Mouse (Mus musculus) c-Kit-positive CD71-positive TER-119-positive erythroid progenitor cells, embryonic 14.5 days (primary cell): ENCODE measurements around the gene Ndufa13.

Source experiments
- DNase-seq: peaks from one replicate; pipeline ENCODE4 v3.0.0-alpha.2; 2013; ENCODE audit warnings: low spot score

The Ndufa13 gene

DNA sequence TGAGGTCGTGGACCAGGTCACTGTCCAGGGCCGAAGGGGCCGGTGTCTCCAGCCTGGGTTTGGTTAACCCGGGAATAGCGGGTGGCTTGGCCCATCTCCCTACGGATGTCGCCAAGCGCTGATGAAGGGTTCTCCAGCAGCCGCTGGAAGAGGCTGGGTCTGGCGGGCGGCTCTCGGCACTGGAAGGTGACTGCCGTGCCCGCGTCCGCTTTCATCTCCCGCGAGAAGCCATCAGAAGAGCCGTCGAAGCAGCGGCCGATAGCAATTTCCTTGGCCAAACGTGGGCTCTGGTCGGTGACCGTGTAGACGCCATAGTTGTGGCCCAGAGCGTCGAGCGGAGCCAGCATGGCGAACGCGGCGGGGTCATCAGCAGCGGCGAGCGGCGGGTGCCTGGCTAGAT lies 21.5 kb downstream of the Ndufa13 start:
- no peak for DNase-seq

DNA sequence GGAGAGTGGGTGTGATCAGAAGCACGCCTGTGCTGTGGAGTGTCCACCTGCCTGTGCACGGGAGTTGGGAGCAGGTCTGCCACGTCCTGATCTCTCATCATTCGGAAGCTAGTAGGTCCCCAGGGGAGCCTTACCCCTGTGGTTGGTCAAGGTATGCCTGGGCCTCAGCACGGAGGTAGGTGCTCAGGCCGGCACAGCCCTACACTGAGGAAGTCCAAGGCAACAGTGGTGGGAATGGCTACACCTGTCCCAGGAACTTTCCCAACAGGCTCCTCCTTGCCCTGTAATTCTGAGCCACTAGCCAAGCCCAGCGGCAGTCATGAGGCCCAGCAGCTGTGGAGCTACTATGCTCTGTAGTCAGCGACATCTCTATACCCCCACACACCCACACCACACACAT lies 22.7 kb downstream of the Ndufa13 start:
- no peak for DNase-seq

DNA sequence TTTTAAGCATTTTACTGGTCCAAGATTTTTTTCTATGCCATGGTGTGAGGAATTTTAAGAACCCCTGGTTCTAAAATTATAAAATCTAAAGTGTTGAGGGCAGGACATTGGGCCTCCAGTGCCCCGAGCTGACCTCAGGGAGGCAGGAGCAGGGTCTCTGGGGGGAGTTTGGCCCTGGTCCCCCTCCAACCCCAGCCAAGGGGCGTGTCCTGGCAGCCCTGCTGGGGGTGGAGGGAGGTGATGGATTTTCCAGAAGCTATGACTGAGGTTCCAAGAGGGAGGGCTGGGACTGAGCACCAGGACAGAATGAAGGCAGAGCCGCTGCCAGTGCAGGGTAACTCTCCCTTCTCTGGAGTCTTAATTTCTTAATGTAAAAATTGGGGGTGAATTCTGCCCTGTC lies 24.4 kb downstream of the Ndufa13 start:
- no peak for DNase-seq

DNA sequence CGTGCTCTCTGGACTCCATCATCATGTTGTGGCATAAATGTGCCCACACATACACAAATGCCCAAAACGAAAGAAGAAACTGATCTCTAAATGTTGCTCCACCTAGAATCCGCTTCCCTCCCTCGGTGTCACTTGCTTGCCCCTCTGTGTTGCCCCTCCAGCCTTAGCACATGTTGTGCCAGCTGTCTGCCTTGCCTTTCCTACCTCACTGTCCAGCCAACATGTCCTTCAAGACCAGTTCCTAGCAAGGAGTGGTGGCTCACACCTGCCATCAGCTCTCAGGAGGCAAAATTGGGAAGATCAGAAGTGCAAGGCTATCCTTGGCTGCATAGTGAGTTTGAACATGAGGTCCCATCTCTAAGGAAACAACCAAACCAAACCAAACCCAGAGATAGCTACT lies 25.0 kb downstream of the Ndufa13 start:
- no peak for DNase-seq

DNA sequence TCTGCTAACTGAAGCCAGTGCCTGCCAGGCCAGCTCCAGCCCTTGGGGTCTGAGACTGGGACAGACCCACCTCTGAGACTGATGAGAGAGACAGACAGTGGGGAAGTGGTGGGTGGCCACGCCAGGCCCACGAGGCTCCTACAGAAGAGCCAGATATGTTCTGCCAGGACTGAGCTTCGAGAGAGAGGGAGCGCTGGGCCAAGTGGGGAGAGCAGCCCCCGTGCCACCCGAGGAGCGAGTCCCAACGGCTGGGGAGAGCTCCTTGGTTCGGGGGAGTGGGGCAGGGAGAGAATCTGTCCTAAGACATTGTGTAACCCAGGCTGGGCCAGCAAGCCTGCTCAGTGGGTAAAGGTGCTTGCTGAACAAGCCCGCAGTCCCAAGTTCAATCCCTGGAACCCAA lies 25.4 kb downstream of the Ndufa13 start:
- DNase-seq: no peak

DNA sequence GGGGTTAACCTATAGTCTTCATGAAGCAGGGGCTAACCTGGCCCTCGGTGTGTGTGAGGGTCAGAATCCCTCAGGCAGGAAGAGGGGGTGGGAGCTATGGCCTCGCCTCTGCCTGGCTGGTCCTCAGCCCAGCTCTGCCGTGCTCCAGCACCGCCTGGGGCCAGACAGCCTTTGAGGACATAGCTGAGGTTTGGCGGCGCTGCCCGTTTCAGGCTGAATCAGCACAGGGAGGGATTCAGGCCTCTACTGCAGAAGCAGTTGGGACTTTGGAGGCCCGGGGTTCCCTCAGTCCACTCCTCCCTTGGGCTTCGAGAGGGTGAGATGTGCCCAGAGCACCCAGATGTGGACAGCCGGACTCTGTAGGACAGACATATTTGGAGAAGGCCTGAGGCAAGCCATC lies 26.3 kb downstream of the Ndufa13 start:
- DNase-seq: no peak

DNA sequence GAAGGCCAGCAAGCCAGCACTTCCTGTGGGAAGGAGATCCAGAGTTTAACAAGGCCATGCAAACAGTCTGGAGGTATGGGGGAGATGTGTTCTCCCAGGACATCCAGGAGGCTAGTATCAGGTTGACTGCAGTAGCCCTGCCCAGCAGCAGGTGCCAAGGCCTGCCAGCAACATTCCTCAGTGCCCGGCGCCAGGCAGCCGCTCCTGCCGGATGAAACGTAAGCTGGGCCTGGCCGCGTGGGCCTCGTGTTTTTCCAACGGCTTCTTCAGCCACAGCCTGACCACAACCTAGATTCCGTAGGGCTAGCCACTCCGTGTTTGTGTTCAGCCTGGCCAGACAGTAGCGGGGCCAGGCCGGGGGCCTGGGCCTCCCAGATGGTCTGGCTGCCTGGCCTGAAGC lies 27.7 kb downstream of the Ndufa13 start:
- DNase-seq: no peak

DNA sequence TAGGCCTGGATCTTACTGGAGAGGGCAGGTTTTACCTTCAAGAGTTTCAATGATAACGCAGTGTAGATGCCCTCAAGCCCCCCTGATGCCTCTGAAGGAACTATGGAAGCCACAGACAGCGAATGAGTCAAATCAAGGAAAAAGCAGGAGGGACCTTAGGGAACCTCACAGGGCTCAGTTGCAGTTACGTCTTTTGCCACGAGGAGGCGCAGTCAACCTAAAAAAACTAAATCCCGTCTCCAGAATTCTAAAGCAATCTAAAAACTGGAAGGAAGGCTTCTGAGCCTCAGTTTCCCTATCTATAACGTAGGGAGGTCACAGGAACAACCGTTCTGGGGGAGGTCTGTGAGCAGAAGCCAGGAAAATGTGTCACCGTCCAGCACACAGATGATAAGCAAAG lies 28.2 kb downstream of the Ndufa13 start:
- DNase-seq: peak; percentile 62

DNA sequence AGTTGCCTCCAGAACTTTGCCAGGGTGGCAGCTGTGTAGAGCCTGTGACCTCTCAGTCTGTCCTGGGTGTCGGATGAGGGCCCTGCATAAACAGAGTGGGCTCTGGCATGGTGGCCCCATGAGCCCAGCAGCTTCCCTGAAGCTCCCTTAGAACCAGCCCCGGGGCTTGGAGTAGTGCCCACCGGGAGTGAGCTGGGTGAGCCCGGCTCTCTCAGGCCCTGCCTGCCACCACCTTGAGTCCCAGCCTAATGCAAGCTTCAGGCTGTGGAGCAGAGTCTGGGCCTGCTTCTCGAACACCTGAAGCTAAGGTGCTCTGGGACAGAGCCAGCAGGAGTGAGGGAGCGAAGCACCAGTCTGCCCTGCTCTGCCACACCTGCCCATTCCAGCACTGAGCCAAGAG lies 31.5 kb downstream of the Ndufa13 start:
- DNase-seq: no peak

DNA sequence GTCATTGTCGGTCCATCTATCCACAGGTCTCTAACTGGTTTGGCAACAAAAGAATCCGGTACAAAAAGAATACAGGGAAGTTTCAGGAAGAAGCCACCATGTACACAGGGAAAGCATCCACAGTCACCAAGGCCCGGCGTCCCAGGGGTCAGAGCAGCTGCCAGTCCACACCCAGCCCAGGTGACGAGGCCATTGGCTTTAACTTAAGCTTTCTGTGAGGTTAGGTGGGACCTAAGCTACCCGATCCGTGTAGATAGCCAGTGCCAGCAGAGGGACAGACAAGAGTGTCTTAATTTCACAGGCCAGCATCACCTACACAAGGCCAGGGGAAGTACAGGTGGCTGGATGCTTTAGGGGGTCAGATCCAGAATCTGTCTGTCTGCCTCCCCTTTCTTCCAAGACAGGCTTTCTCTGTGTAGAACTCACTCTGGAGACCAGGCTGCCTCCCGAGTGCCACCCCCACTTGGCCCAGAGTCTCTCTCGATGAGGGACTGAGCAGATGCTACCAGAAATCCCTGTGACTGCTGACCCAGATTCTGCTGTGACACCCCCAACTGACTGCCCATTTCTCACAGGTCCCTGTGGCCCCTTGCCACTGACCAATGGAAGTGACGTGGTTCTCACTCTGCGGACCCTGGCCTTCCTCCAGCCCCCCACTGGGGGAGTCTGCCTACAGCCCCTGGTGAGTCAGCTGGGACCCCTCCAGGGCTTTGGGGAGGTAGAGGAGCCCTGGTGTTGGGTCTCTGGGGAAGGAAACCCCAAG lies 32.2 kb downstream of the Ndufa13 start:
- DNase-seq: no peak

DNA sequence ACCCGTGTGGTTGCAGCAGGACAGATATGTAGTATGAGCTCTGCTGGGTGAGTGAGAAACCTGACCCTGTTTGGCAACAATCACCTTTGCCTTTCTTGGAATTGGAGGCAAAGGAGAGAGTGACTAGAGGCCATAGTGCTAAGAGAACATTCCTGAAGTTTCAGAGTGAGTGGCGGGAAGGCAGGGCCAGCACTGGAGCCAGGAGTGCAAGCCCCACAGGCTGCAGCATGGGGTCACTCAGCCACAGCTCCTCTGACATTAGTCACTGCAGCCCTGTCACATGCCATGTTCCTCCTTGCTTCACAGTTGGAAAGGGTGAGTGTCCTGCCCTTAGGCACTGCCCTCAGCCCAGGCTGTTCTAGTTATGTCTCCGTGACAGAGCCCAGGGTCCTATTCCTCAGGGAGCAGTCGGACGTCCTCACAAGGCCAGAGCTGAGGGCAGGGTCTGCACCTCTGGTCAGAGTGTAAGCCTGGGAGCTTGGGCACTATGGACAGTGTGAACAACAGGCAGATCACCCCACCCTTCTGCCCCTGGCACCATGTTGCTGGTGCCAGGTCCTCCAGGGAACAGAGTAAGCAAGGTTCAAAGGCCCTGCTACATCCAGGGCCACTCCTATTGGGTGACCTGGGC lies 34.5 kb downstream of the Ndufa13 start:
- DNase-seq: no peak

DNA sequence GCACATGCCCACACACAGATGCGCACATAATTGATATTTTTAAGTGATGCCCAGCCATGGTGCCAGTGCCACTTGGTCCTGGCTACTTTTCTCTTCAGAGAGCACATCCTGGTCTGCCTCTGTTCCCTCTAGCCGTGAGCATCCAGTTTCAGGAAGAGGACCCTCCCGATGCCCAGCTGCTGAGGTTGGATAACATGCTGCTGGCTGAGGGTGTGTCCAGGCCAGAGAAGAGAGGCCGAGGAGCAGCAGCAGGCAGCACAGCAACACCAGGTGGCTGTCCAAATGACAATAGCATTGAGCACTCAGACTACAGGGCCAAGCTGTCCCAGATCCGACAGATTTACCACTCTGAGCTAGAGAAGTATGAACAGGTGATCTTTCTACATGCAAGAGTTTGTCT lies 38.2 kb downstream of the Ndufa13 start:
- DNase-seq: no peak

DNA sequence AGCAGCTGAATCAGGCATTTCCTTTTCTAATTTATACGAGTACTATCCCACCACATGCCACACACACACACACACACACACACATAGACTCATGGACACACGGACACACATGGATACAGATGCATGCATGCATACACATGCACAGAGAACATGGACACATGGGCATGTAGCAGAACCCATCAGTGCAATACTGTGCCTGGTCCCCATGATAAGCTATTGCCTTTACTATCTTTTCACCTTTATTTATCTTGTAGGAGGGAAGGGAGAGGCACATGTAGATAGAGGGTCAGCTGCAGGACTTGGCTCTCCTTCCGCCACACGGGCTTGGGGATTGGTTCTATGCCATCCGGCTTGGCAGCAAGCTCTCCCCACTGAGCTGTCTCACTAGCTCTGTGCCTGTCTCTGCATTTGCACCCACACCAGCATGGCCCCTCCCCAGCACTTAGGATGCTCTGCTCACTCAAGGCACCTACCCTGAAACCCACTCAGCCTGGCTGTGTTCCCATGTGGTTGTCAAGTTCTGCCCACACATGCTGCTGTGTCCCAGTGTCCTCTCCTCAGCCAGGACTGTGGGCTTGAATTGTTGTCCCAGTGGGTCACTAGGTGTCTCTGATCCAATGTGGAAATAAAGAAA lies 38.9 kb downstream of the Ndufa13 start:
- DNase-seq: no peak

DNA sequence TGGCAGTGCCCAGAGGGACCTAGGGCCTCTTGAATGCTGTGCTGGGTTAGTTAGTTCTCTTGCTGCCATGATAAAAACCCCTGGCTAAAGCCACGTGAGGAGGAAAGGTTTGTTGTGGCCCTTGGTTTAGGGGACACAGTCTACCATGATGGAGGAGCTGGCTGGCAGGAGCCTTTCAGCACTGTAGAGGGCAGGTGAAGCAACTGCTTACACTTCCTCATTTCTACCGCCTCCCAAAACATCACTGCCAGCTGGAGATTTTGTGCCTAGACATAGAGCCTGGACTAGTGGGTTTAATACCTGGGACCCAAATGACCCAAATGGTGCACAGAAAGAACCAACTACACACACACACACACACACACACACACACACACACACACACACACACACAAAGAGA lies 41.1 kb downstream of the Ndufa13 start:
- no peak for DNase-seq

DNA sequence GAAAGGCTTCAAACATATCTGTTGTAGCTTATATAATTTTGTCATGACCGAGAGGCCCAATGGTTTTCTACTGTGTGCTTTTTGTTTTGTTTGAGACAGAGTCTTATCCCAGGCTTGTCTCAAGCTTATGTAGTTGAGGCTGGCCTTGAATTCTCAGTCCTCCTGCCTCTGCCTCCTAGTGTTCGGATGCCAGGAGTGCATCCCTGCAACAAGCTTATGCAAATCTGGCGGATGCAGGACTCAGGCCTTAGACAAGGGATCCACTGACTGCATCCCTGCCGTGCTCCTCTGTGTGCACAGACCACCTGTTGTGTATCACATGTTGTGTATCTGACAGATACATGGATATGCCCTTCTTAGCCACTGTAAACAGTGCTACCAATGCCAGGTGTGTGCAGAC lies 41.6 kb downstream of the Ndufa13 start:
- DNase-seq: no peak

DNA sequence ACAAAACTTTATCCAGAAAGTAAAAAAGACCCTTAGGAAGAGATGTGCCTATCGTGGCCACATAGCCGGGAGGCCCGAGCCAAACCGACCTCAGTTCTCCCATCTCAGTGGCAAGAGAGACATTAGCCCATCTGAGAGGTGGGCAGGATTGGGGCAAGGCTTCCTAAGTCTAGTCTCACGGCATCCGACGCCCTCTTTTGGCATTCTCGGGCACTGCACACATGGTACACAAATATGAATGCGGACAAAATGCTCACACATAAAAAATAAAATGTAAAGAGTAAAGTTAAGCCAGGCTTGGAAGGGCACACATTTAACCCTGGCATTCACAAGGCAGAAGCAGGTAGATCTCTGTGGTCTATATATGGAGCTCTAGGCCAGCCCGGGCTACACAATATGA lies 48.5 kb downstream of the Ndufa13 start:
- DNase-seq: no peak

DNA sequence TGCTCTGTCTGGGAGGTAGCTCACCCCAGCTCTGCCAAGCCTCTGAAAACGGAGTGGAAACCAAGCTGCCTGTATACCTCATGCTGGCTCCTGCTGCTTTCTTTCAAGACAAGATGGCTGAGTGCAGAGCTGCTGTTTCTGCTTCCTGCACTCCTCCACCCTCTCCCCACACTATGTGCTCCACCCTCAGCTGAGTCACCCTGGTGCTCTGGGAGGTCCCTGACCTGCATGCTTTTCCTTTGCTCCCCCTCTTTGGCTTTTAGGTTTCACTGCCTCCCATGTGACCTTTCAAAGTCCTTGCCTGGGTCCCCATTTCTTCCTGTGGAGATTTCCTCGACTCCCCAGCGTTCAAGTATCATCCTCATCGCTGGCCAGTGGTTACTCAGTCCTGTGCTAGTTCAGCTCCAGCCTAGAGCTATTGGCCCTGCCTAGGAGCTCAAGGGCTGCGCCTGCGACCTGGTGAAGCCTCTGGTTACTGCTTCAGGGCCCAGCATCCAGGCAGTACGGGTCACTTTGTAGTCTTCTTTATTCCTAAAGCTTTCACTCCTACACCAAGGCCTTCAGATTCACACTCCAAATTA lies 51.3 kb downstream of the Ndufa13 start:
- peak; percentile 51 for DNase-seq

DNA sequence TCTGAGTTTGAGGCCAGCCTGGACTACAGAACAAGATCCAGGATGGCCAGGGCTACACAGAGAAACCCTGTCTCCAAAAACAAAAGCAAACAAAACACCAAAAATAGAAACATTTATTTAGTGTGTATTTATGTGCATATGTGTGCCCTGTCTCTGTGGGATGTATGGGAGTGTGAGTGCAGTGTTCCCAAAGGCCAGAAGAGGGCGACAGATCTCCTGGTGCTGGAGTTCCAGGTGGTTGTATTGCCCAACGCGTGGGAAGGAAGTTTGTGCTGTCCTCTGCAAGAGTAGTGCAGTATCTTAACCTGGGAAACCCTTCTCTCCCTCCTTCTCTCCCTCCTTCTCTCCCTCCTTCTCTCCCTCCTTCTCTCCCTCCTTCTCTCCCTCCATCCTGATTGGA lies 52.5 kb downstream of the Ndufa13 start:
- DNase-seq: peak; percentile 23

DNA sequence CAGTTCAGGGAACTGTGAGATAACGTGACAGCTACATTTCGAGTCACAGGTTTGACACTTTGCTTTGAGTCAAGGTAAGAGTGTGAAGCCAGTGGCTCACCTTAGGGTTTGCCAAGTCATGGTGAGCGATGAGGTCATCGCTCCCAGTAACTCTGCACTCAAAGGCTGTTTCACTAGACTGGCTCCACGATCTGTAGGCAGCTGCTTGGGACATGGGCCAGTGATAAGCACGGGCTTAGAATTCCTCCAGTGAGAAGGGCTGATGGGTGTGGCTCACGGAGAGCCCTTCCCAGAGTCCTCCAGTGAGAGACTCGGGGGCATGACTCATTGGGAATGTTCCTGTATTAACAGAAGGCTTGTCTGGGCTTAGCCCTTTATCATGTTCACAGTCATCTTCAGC lies 53.4 kb downstream of the Ndufa13 start:
- peak; percentile 19 for DNase-seq

DNA sequence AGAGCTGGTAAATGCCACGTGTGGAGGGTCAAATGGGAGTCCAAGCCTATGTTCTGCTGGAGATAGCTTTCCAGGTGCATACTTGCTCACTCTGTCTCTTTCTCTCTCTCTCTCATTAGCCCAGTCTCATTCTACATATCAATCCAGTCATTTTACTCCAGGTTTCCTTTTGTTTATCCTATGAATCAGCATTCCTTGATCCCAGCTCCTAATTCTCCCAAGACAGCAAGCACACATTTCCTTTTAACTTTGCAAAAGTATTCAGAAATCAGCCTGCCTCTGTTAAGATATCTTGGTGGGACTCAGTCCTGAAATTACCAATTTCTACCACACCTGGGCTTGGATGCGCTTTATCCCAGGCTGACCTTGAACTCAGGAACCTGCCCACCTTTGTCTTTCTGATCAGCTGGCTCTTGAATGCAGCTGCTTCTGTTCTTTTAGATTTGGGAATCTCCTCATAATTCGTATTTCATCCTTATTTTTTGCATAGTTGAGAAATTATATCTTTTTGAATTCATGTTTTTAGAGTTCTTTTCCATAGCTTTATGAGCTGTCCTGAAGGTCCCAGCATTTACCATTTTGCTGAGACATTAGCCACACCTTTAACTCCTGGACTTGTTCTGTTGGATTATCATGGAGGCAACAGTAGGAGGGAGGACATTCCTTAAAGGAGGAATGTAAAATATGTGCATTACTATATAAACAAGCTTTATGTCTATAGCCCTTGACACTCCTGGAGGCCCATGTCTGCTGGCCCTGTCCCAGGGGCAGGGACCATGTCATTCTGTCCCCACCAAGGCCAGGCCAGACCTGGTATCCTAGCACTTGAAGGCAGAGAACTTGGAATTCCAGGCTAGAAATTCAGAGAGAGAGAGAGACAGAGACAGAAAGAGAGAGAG lies 54.9 kb downstream of the Ndufa13 start:
- no peak for DNase-seq
